Mouse (Mus musculus): ENCODE results near the gene Zfp213.

DNA sequence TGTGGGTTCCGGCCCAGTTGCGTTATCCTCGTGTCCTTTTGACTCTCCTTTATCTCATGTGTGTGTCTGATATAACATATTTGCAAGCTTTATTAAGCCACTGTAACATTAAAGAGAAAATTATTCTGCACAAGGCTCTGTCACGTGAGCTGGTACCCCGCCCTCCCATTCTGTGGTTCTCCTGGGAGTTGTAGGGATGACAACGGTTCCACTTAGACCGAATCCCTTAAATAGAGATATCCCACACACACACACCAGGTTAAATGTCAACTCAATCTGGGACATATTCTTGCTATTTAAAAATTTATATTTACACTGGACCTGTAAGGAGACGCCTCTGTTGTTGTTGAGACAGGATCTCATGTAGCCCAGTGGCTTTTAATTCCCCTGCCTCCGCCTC lies 14.6 kb downstream of the Zfp213 start:
- TF ChIP-seq POLR2A (IDR thresholded peaks at IDR 0.05; ENCODE audit: borderline replicate concordance, extremely low read depth, low read depth, low read length), result no peak
- no peak for TF ChIP-seq CTCF (IDR thresholded peaks at IDR 0.05; ENCODE audit: insufficient read depth, low read length)

Measured in lung, adult 2 months (tissue).